Mouse (Mus musculus): ENCODE results near the gene Fam110a. TPM values are rescaled to one million over a fixed set of nuclear protein-coding genes. Genes with fewer than 3 reads are reported as not detected.

Gene Fam110a
- polyA plus RNA-seq, 1 experiment from 2014 or later: 11.1 TPM

DNA sequence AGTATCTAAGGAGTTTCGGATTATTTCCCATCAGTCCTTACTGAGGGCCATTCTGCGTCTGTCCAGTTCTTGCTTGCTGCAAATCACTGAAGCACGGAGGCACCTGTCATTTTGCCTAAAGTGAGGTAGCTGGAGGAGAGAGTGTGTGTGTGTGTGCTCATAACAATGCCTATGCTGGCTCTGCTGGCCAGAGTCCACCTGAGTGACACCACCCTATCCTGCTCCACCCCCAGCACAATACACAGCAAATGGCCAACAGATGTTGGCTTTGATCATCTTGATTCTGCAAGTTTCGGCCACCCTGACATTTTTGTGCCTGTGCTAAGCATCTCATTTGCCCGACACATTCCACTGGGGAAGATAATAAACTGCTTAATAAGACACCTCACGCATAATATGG is 1.5 kb downstream of the Fam110a start:
- WGBS (ENCODE audit: insufficient replicate concordance): 73% methylated on average over 6 of the region's 6 CpGs

DNA sequence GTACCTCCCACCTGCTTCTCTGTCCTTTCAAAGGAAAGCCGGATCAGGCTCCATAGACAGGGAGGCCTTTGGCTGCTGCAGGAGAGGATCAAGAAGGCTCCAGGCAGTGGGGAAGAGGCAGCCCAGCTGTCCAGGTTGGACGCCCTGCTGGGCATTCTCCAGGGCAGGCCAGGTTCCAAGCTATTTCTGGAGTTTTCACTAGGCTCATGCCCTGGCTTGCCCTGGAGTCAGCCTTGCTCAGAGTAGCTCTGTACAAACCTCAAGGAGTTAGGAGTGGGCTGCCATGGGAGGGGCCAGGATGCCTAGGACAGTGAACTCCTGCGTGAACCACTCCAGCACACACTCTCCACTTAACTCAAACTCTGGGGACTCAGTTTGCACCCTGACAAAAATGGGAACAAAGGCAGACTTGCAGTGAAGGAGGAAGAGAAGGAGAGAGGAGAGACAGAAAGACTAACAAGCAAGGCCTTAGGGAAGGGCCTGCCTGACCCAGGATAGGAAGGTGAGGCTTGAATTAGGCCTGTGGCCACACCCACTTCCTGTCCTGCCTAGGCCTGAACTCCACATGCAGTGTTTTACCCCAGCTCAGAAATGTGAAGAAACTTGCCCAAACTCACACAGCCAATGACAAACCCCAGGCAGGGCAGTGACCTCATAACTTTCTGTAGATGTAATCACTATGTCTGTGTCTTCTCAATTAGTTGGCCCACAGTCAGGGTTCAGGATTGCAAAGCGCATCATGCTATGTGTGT is 2.2 kb downstream of the Fam110a start:
- peaks cover 39% of the 10 kb centered on the region for H3K27me3 ChIP-seq (replicated peaks)
- H3K9me3 ChIP-seq (replicated peaks): no peaks in the 10 kb centered on the region
- H3K4me3 ChIP-seq: no peak overlapping the region
- ATAC-seq: no peak
- H3K27ac ChIP-seq: peak overlapping the region; percentile 21; the same call in 1 of the 2 replicates
- peaks cover 68% of the 10 kb centered on the region for H3K4me1 ChIP-seq
- H3K9ac ChIP-seq: no peak overlapping the region
- peaks cover 15% of the 10 kb centered on the region for H3K36me3 ChIP-seq
- H3K4me2 ChIP-seq: peak overlapping the region; percentile 79
- 79% methylated on average over 4 of the region's 4 CpGs for WGBS (ENCODE audit: insufficient replicate concordance)

More for the DNA sequence above, 1.5 kb downstream of the Fam110a start:
- peaks cover 32% of the 10 kb centered on the region for H3K27me3 ChIP-seq (replicated peaks)
- no peak for ATAC-seq
- no peak overlapping the region for H3K9ac ChIP-seq
- peak overlapping the region; percentile 79 for H3K4me2 ChIP-seq
- H3K4me1 ChIP-seq: peaks cover 62% of the 10 kb centered on the region
- H3K9me3 ChIP-seq (replicated peaks): no peaks in the 10 kb centered on the region
- peak overlapping the region; percentile 21; the same call in 1 of the 2 replicates for H3K27ac ChIP-seq
- peaks cover 15% of the 10 kb centered on the region for H3K36me3 ChIP-seq
- peak overlapping the region; percentile 85 for H3K4me3 ChIP-seq

GRCm38 (mm10) chr2:151976067-151976466 is 4.0 kb downstream of the Fam110a start:
- Histone ChIP-seq H3K4me1 (peaks cover 85% of the 10 kb centered on the region), H3K27me3 (replicated peaks) (peaks cover 44% of the 10 kb centered on the region), H3K9me3 (replicated peaks) (no peaks in the 10 kb centered on the region), H3K9ac (no peak overlapping the region), H3K4me3 (no peak overlapping the region), H3K27ac (no peak overlapping the region), H3K36me3 (peaks cover 15% of the 10 kb centered on the region), H3K4me2 (peak overlapping the region; percentile 15; the same call in 1 of the 2 replicates)
- no peak for ATAC-seq
- 74% methylated on average over 3 of the region's 3 CpGs for WGBS (ENCODE audit: insufficient replicate concordance)

GRCm38 (mm10) chr2:151975295-151975694 is 4.7 kb downstream of the Fam110a start:
- no peak overlapping the region for H3K4me2 ChIP-seq
- no peaks in the 10 kb centered on the region for H3K9me3 ChIP-seq (replicated peaks)
- H3K27ac ChIP-seq: no peak overlapping the region
- ATAC-seq: no peak
- peaks cover 18% of the 10 kb centered on the region for H3K36me3 ChIP-seq
- H3K4me3 ChIP-seq: no peak overlapping the region
- WGBS (ENCODE audit: insufficient replicate concordance): 67% methylated on average over 5 of the region's 5 CpGs
- peaks cover 88% of the 10 kb centered on the region for H3K4me1 ChIP-seq
- H3K27me3 ChIP-seq (replicated peaks): peaks cover 44% of the 10 kb centered on the region
- no peak overlapping the region for H3K9ac ChIP-seq

GRCm38 (mm10) chr2:151973595-151974562 is 6.1 kb downstream of the Fam110a start:
- peak overlapping the region; percentile 45 for H3K9ac ChIP-seq
- peaks cover 87% of the 10 kb centered on the region for H3K4me1 ChIP-seq
- peaks cover 32% of the 10 kb centered on the region for H3K36me3 ChIP-seq
- H3K4me2 ChIP-seq: peak overlapping the region; percentile 52
- no peaks in the 10 kb centered on the region for H3K9me3 ChIP-seq (replicated peaks)
- no peak for ATAC-seq
- H3K27me3 ChIP-seq (replicated peaks): peaks cover 44% of the 10 kb centered on the region
- WGBS (ENCODE audit: insufficient replicate concordance): 2% methylated on average over 36 of the region's 36 CpGs
- peak overlapping the region; percentile 54; the same call in 1 of the 2 replicates for H3K27ac ChIP-seq
- peak overlapping the region; percentile 18 for H3K4me3 ChIP-seq

DNA sequence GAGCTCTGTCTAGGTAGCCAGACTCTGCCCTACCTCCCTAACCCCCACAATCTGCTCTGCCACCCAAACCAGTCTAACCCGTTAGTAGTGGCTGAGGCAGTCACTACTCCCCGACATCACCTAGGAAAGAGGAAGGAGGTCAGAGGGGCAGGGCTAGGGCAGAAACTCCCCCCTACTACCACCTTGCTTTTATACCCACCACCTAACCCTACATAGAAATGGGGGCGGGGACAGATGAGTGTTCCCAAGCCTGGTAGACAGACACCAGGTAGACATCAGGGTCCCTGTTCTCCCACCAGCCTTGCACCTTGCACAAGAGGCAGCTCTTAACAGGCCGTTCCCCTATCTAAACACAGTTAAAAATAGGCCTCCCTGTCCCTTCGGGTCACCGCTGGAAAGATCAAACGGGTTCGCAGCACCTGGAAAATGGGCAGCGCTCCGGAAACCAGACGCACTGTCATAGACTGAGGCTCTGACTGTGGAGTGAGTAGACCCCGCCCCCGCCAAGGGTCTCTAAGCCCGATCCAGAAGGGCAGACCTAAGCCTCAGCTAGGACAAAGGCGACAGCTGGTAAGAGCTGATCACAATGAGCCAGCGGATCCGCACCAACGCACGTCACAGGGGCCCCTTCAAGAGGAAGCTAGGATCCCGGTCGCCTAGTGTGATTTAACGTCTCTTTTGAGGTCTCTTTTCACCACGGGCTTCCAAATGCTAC is 7.0 kb downstream of the Fam110a start:
- peak overlapping the region; percentile 54 for H3K27ac ChIP-seq
- WGBS (ENCODE audit: insufficient replicate concordance): 11% methylated on average over 23 of the region's 23 CpGs
- peaks cover 44% of the 10 kb centered on the region for H3K27me3 ChIP-seq (replicated peaks)
- H3K36me3 ChIP-seq: peaks cover 41% of the 10 kb centered on the region
- ATAC-seq: peak; percentile 36
- H3K9me3 ChIP-seq (replicated peaks): no peaks in the 10 kb centered on the region
- peaks cover 84% of the 10 kb centered on the region for H3K4me1 ChIP-seq
- H3K4me2 ChIP-seq: peak overlapping the region; percentile 52
- peak overlapping the region; percentile 45 for H3K9ac ChIP-seq
- peak overlapping the region; percentile 18 for H3K4me3 ChIP-seq

DNA sequence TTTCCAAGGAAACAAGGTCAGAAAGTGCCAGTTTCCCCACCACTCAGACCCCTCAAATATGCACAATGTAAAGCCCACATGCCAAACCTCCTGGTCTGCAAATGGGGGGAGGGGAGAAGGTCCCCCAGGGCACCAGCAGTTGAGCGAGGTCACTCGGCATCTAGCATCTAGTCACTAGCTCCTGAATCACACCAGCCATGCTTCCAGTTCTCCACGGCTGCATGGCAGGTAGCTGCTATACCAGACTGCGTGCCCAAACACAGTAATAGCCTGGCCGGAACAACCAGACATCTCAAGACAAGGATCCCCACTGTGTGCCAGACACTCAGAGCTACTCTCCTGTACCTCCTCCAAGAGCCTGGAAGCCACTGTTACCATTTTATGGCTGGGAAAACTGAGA is 8.3 kb downstream of the Fam110a start:
- Histone ChIP-seq H3K4me3 (no peak overlapping the region), H3K36me3 (peaks cover 32% of the 10 kb centered on the region), H3K27me3 (replicated peaks) (peaks cover 44% of the 10 kb centered on the region), H3K4me1 (peaks cover 73% of the 10 kb centered on the region), H3K9me3 (replicated peaks) (no peaks in the 10 kb centered on the region), H3K4me2 (no peak overlapping the region), H3K27ac (no peak overlapping the region), H3K9ac (no peak overlapping the region)
- no peak for ATAC-seq
- WGBS (ENCODE audit: insufficient replicate concordance): 86% methylated on average over 5 of the region's 5 CpGs

DNA sequence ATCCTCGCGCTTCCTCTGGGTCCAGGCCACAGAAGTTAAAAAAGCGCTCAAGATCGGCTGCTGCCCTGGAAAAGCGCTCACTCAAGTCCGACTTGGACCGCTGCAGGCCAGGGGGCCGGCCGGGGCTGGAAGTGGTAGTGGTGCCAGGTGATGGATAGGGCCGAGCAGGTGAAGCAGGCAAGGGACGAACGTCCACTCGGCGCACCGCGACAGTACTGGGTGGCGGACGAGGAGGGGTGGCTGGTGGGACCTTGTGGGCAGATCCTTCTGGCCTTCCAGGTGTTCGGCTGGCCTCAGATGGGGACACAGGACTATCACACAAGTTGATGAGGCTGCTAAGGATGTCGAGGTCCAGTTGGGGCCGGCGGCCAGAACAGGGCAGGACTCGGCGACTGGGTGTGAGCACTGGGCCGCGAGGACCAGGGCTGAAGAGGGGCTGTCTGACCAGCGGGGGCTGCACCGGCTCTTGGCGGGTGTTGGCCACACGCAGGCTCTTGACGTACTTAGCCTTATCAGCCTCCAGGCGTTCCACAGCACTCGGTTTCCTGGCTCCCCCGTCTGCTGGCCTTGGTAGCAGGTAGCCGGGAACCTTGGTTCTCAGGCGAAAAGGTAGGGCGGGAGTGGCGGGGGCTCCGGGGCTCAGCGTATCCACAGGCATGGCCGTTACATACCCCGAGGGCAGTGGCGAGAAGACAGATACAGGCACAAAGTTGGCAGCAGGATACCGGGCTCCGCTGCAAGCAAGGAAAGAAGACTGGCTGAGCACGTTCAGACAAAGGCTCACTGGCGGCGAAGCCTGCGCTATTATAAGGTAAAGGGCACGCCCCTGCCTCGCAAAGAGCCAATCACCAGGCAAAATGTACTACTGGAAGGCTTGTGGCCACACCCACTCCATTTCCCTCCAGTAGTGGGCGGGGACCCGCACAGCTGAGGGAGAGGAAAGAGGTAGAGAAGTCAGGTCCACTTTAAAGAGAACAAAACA is 9.5 kb downstream of the Fam110a start:
- Histone ChIP-seq H3K9ac (peak overlapping the region; percentile 15; the same call in 1 of the 2 replicates), H3K4me2 (peak overlapping the region; percentile 67), H3K9me3 (replicated peaks) (no peaks in the 10 kb centered on the region), H3K36me3 (peaks cover 26% of the 10 kb centered on the region), H3K27ac (no peak overlapping the region), H3K27me3 (replicated peaks) (peaks cover 42% of the 10 kb centered on the region), H3K4me1 (peaks cover 61% of the 10 kb centered on the region), H3K4me3 (peak overlapping the region; percentile 34)
- ATAC-seq: peak; percentile 82
- WGBS (ENCODE audit: insufficient replicate concordance): 44% methylated on average over 53 of the region's 53 CpGs

- 75% methylated on average over 6 of the region's 6 CpGs for WGBS (ENCODE audit: insufficient replicate concordance)
- H3K9ac ChIP-seq: no peak overlapping the region
- ATAC-seq: no peak
- peaks cover 31% of the 10 kb centered on the region for H3K27me3 ChIP-seq (replicated peaks)
- no peak overlapping the region for H3K27ac ChIP-seq
- peaks cover 26% of the 10 kb centered on the region for H3K36me3 ChIP-seq
- H3K4me1 ChIP-seq: peaks cover 56% of the 10 kb centered on the region
- H3K4me2 ChIP-seq: no peak overlapping the region
- H3K9me3 ChIP-seq (replicated peaks): no peaks in the 10 kb centered on the region
- H3K4me3 ChIP-seq: no peak overlapping the region
Measured at GRCm38 (mm10) chr2:151969396-151969795, 10.6 kb downstream of the Fam110a start.

DNA sequence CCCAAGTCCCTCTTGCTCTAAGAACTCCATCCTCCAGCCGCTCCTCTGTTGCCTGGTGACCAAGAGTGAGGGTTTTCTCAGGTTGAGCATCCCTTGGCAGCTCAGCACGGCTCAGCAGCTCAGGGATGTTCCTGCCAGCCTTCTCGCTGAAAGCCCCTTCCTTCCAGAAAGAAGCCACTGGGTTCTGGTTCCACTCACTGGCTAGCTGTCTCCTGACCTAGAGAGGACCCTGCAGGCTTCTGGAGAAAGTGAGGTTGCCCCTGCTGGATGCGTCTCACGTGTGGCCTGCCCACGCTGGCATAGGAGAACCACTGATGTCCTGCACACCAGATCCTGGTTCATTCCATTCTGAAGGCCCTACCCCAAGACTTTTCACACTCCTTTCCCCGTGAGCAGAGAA is 11.0 kb downstream of the Fam110a start:
- Histone ChIP-seq H3K9me3 (replicated peaks) (no peaks in the 10 kb centered on the region), H3K36me3 (peaks cover 26% of the 10 kb centered on the region), H3K27ac (no peak overlapping the region), H3K4me1 (peaks cover 54% of the 10 kb centered on the region), H3K4me2 (no peak overlapping the region), H3K27me3 (replicated peaks) (peaks cover 27% of the 10 kb centered on the region), H3K4me3 (no peak overlapping the region), H3K9ac (no peak overlapping the region)
- no peak for ATAC-seq
- 80% methylated on average over 7 of the region's 7 CpGs for WGBS (ENCODE audit: insufficient replicate concordance)
